Mouse (Mus musculus) spleen, embryonic (tissue): ENCODE measurements around the gene Vmn2r14.
"Not testable (repeated sequence)": the region's sequence is repeated elsewhere in the genome, so short reads cannot be mapped to it uniquely, and the experiment has no call there.

Source experiments
- CTCF ChIA-PET: fragments of 350-600 bp; sonication (Branson Sonifier 250); formaldehyde crosslinking; loops from one replicate; lab custom pipeline; 2022; lab: Charles Lee

The Vmn2r14 gene

DNA sequence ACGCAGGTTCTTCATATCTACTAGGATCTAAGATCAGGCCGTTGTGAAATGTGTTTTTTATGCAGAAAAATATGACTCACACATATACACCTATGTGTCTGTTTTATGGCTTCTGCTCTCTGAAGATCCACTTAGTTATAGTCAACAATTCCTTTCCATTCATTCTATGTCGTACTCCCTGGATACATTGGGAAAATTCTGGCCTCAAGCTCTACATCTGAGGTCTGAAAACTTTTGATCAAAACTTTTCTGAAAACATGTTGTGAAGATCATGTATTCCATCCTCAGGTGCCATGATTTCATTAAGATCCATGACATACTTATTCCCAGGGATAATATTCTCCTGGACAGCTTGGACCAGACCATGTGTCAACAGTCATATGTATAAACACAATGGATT is at the start of gene Vmn2r14:
Gene Vmn2r14, minus strand, starts transcription at position 101 of the 400 bp plus-strand sequence.
- CTCF ChIA-PET, result no interaction called here

GRCm38 (mm10) chr5:109192099-109192498 is 32.4 kb downstream of the Vmn2r14 start, which contains the start of gene Vmn2r13:
Gene Vmn2r13, minus strand, starts transcription at chr5:109192199.
- CTCF ChIA-PET, result not testable (repeated sequence)

DNA sequence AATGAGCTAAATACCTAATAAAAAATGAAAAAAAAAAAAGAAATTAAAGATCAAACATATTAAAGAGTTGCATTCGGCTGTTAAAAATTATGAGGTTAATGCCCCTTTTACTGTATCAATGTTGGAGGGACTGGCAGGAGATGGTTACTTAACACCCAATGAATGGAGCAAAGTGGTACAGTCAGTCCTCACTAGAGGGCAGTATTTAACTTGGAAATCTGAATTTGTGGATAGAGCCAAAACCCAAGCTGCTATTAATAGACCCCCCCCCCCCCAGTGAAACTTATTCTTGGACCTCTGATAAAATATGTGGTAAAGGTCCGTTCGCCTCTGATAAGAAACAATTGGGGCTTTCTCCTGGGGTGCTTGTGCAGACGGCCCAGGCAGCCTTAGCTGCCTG is 57.7 kb downstream of the Vmn2r14 start:
- CTCF ChIA-PET, result not testable (repeated sequence)
